Mouse (Mus musculus): ENCODE measurements around the gene Fut4. TPM values are rescaled to one million over a fixed set of nuclear protein-coding genes. Genes with fewer than 3 reads are reported as not detected.

Gene Fut4
- polyA plus RNA-seq, 1 experiment from 2014 or later, result 1.9 TPM

GRCm38 (mm10) chr9:14764765-14765164, 12.6 kb upstream of the Fut4 start:
- H3K36me3 ChIP-seq (ENCODE audit: control insufficient read depth, insufficient read depth, low read length), result no peaks in the 10 kb centered on the region
- peak; percentile 86 for DNase-seq
- H3K9ac ChIP-seq (replicated peaks; ENCODE audit: low read length), result no peak overlapping the region
- H3K27me3 ChIP-seq (ENCODE audit: control insufficient read depth, insufficient read depth, low read length), result no peaks in the 10 kb centered on the region
- H3K4me3 ChIP-seq (replicated peaks; ENCODE audit: low read depth, low read length), result no peak overlapping the region
- H3K27ac ChIP-seq (replicated peaks; ENCODE audit: low read depth, low read length), result no peak overlapping the region
- ATAC-seq (ENCODE audit: low FRiP score, low TSS enrichment), result no peak
- no peak overlapping the region for H3K4me2 ChIP-seq (ENCODE audit: low read length)
- H3K9me3 ChIP-seq (ENCODE audit: control insufficient read depth, low read length), result no peaks in the 10 kb centered on the region
- H3K4me1 ChIP-seq (ENCODE audit: control insufficient read depth, insufficient read depth, low read length), result peaks cover 4% of the 10 kb centered on the region; the same call in 1 of the 2 replicates
- 31% methylated on average over 7 of the region's 7 CpGs for WGBS

- H3K9me3 ChIP-seq (ENCODE audit: control insufficient read depth, low read length), result no peaks in the 10 kb centered on the region
- H3K4me3 ChIP-seq (replicated peaks; ENCODE audit: low read depth, low read length), result no peak overlapping the region
- ATAC-seq (ENCODE audit: low FRiP score, low TSS enrichment) (no peak), DNase-seq (no peak)
- H3K36me3 ChIP-seq (ENCODE audit: control insufficient read depth, insufficient read depth, low read length), result no peaks in the 10 kb centered on the region
- no peak overlapping the region for H3K4me2 ChIP-seq (ENCODE audit: low read length)
- no peaks in the 10 kb centered on the region for H3K4me1 ChIP-seq (ENCODE audit: control insufficient read depth, insufficient read depth, low read length)
- H3K27me3 ChIP-seq (ENCODE audit: control insufficient read depth, insufficient read depth, low read length), result no peaks in the 10 kb centered on the region
- no peak overlapping the region for H3K9ac ChIP-seq (replicated peaks; ENCODE audit: low read length)
- H3K27ac ChIP-seq (replicated peaks; ENCODE audit: low read depth, low read length), result no peak overlapping the region
These were observed 7.1 kb upstream of the Fut4 start for GRCm38 (mm10) chr9:14759261-14759660.

- Histone ChIP-seq H3K9ac (replicated peaks; ENCODE audit: low read length) (no peak overlapping the region), H3K9me3 (ENCODE audit: control insufficient read depth, low read length) (no peaks in the 10 kb centered on the region), H3K4me3 (replicated peaks; ENCODE audit: low read depth, low read length) (no peak overlapping the region), H3K27me3 (ENCODE audit: control insufficient read depth, insufficient read depth, low read length) (no peaks in the 10 kb centered on the region), H3K4me2 (ENCODE audit: low read length) (no peak overlapping the region), H3K4me1 (ENCODE audit: control insufficient read depth, insufficient read depth, low read length) (no peaks in the 10 kb centered on the region), H3K27ac (replicated peaks; ENCODE audit: low read depth, low read length) (no peak overlapping the region), H3K36me3 (ENCODE audit: control insufficient read depth, insufficient read depth, low read length) (no peaks in the 10 kb centered on the region)
- 76% methylated on average over 7 of the region's 7 CpGs for WGBS
- no peak for DNase-seq
- ATAC-seq (ENCODE audit: low FRiP score, low TSS enrichment), result no peak
These were observed 6.4 kb upstream of the Fut4 start for GRCm38 (mm10) chr9:14758590-14758989.

- Histone ChIP-seq H3K4me2 (ENCODE audit: low read length) (no peak overlapping the region), H3K36me3 (ENCODE audit: control insufficient read depth, insufficient read depth, low read length) (no peaks in the 10 kb centered on the region), H3K9ac (replicated peaks; ENCODE audit: low read length) (no peak overlapping the region), H3K9me3 (ENCODE audit: control insufficient read depth, low read length) (no peaks in the 10 kb centered on the region), H3K27ac (replicated peaks; ENCODE audit: low read depth, low read length) (no peak overlapping the region), H3K27me3 (ENCODE audit: control insufficient read depth, insufficient read depth, low read length) (peaks cover 9% of the 10 kb centered on the region), H3K4me3 (replicated peaks; ENCODE audit: low read depth, low read length) (no peak overlapping the region), H3K4me1 (ENCODE audit: control insufficient read depth, insufficient read depth, low read length) (0 out of 2 replicates have a peak, but pooled peaks cover 6% of the 10 kb centered on the region)
- WGBS, result 80% methylated on average over 3 of the region's 3 CpGs
- ATAC-seq (ENCODE audit: low FRiP score, low TSS enrichment), result no peak
- DNase-seq, result no peak
These were observed 2.3 kb upstream of the Fut4 start for GRCm38 (mm10) chr9:14754469-14754868.

DNA sequence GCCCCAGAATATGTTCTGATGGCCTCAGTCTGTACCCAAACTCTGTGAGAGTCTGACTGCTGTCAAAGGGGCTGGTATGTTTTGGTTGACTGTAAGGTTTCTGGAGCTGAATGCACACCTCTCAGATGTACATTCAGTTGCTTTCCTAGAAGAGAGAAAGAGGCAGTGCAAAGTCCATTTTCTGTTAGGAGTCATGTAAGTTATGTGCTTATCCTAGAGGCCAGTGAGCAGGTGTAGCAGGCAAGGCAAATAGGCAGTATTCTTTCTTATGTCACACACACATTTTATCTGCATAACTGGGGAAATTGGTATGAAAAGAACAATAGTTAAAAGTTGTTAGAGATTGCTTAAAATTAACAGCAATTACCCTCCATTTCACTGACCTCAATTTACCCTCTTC, 1.8 kb upstream of the Fut4 start:
- DNase-seq (no peak), ATAC-seq (ENCODE audit: low FRiP score, low TSS enrichment) (no peak)
- H3K4me2 ChIP-seq (ENCODE audit: low read length), result no peak overlapping the region
- no peaks in the 10 kb centered on the region for H3K9me3 ChIP-seq (ENCODE audit: control insufficient read depth, low read length)
- no peak overlapping the region for H3K4me3 ChIP-seq (replicated peaks; ENCODE audit: low read depth, low read length)
- H3K4me1 ChIP-seq (ENCODE audit: control insufficient read depth, insufficient read depth, low read length), result 0 out of 2 replicates have a peak, but pooled peaks cover 6% of the 10 kb centered on the region
- H3K27ac ChIP-seq (replicated peaks; ENCODE audit: low read depth, low read length), result no peak overlapping the region
- no peaks in the 10 kb centered on the region for H3K36me3 ChIP-seq (ENCODE audit: control insufficient read depth, insufficient read depth, low read length)
- no peak overlapping the region for H3K9ac ChIP-seq (replicated peaks; ENCODE audit: low read length)
- peaks cover 9% of the 10 kb centered on the region for H3K27me3 ChIP-seq (ENCODE audit: control insufficient read depth, insufficient read depth, low read length)

- Histone ChIP-seq H3K27ac (replicated peaks; ENCODE audit: low read depth, low read length) (no peak overlapping the region), H3K4me2 (ENCODE audit: low read length) (peak overlapping the region; percentile 72), H3K4me1 (ENCODE audit: control insufficient read depth, insufficient read depth, low read length) (0 out of 2 replicates have a peak, but pooled peaks cover 6% of the 10 kb centered on the region), H3K36me3 (ENCODE audit: control insufficient read depth, insufficient read depth, low read length) (no peaks in the 10 kb centered on the region), H3K4me3 (replicated peaks; ENCODE audit: low read depth, low read length) (peak overlapping the region; percentile 47), H3K9me3 (ENCODE audit: control insufficient read depth, low read length) (no peaks in the 10 kb centered on the region), H3K9ac (replicated peaks; ENCODE audit: low read length) (peak overlapping the region; percentile 64), H3K27me3 (ENCODE audit: control insufficient read depth, insufficient read depth, low read length) (peaks cover 9% of the 10 kb centered on the region)
- DNase-seq (peak; percentile 67), ATAC-seq (ENCODE audit: low FRiP score, low TSS enrichment) (peak; percentile 72)
- WGBS, result under 1% methylated on average over 50 of the region's 50 CpGs
These were observed 641 bp downstream of the Fut4 start for GRCm38 (mm10) chr9:14751503-14752000.

DNA sequence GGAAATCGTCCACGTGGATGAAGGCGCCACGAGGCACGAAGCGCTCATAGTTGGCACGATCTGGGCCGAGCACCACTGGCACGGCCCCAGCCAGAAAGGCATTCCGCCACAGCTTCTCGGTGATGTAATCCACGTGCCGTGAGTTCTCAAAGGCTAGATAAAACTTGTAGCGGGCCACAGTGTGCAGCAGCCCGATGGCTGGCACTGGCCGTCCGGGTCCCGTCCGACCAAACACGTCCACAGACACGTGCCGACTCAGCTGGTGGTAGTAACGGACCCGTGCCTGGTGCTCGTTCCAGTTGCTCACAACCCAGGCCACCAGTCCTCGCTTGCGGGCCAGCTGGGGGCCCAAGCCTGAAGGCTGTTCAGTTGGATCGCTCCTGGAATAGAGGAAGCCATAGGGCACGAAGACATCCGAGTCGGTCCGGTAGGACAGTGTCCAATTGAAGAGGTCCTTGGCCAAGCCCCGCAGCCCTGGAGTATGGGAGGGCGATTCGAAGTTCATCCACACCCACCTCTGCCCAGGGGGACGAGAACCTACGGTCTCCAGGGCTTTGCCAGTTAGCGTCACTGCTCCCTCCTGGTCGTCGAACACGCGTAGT, 1.2 kb downstream of the Fut4 start:
- H3K36me3 ChIP-seq (ENCODE audit: control insufficient read depth, insufficient read depth, low read length), result no peaks in the 10 kb centered on the region
- DNase-seq, result no peak
- no peak overlapping the region for H3K27ac ChIP-seq (replicated peaks; ENCODE audit: low read depth, low read length)
- 58% methylated on average over 42 of the region's 42 CpGs for whole genome bisulfite sequencing
- H3K4me3 ChIP-seq (replicated peaks; ENCODE audit: low read depth, low read length), result peak overlapping the region; percentile 47
- no peaks in the 10 kb centered on the region for H3K9me3 ChIP-seq (ENCODE audit: control insufficient read depth, low read length)
- ATAC-seq (ENCODE audit: low FRiP score, low TSS enrichment), result peak; percentile 46
- 0 out of 2 replicates have a peak, but pooled peaks cover 6% of the 10 kb centered on the region for H3K4me1 ChIP-seq (ENCODE audit: control insufficient read depth, insufficient read depth, low read length)
- H3K9ac ChIP-seq (replicated peaks; ENCODE audit: low read length), result peak overlapping the region; percentile 64
- H3K27me3 ChIP-seq (ENCODE audit: control insufficient read depth, insufficient read depth, low read length), result peaks cover 9% of the 10 kb centered on the region
- peak overlapping the region; percentile 72 for H3K4me2 ChIP-seq (ENCODE audit: low read length)

DNA sequence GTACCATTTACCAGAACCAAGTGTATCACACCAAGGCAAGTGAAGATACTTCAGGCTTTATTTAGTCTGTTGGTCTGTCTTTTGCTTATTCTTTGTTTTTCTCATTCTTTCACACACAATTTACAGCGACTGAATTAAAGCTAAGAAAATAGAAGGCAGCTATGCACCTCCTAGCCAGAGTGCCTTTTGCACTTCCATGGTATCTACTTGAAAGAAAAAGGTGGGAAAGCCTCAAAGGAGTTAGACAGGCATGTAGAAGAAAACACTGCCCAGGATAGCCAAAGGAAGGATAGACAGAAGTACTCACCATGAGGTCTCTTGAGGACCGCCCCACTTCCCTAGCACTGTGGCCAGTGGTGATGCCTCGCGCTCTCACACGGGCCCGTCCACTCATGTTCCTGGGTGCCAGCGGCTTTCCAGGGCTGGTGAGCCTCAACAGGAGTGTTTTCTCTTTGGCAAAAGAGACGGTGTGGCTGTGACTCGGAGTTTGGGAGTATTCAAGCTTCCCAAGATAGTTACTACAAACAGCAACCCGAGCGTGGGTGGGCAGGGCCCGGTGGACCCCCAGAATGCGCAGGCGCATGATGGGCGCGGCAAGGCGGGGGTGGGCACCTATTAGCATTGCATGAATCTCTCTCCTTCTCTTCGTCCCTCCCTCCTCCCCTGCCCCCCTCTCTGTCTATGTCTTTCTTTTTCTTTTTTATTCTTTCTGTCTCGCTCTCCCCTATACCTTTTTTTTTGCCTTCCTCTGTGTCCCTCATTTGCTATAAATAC, 11.9 kb downstream of the Fut4 start, which contains the start of gene Piwil4:
TSS of gene Piwil4 (minus strand) at position 583 of the 774 bp plus-strand sequence.
- 86% methylated on average over 19 of the region's 19 CpGs for WGBS
- ATAC-seq (ENCODE audit: low FRiP score, low TSS enrichment) (no peak), DNase-seq (no peak)
- Histone ChIP-seq H3K4me2 (ENCODE audit: low read length) (no peak within 1 kb of the TSS), H3K27ac (replicated peaks; ENCODE audit: low read depth, low read length) (no peak within 1 kb of the TSS), H3K9me3 (ENCODE audit: control insufficient read depth, low read length) (no peaks in the 10 kb centered on the region), H3K9ac (replicated peaks; ENCODE audit: low read length) (no peak within 1 kb of the TSS), H3K36me3 (ENCODE audit: control insufficient read depth, insufficient read depth, low read length) (no peaks in the 10 kb centered on the region), H3K27me3 (ENCODE audit: control insufficient read depth, insufficient read depth, low read length) (no peaks in the 10 kb centered on the region), H3K4me1 (ENCODE audit: control insufficient read depth, insufficient read depth, low read length) (no peaks in the 10 kb centered on the region), H3K4me3 (replicated peaks; ENCODE audit: low read depth, low read length) (no peak within 1 kb of the TSS)
